Mouse (Mus musculus) CH12.LX (cell line): ENCODE measurements around the gene Gm11037. TPM values are rescaled to one million over a fixed set of nuclear protein-coding genes. Genes with fewer than 3 reads are reported as not detected.

Experiments
- DNase-seq: peaks from one replicate; pipeline ENCODE4 v3.0.0-alpha.2; 2013; ENCODE audit errors: extremely low read depth
- H3K27ac ChIP-seq: 2 replicates; pipeline ENCODE4 v1.5.1; 2012; ENCODE audit warnings: low read depth, mild to moderate bottlenecking, control low read depth, moderate library complexity; ENCODE audit not compliant: insufficient read depth
- H3K27me3 ChIP-seq: replicated peaks from 2 replicates; pipeline ENCODE3; 2012; ENCODE audit warnings: inconsistent platforms
- H3K36me3 ChIP-seq, 2 experiments: replicated peaks in 1 of 2; 2 replicates each; pipeline versions ENCODE3 to v1.6.1; 2012; ENCODE audit warnings: inconsistent platforms in 1 of 2, low read length in 1 of 2, mild to moderate bottlenecking in 1 of 2, mixed read lengths in 1 of 2, moderate library complexity in 1 of 2; ENCODE audit not compliant: control insufficient read depth in 1 of 2, insufficient read depth in 1 of 2
- H3K4me1 ChIP-seq, 2 experiments: 2 replicates each; pipeline ENCODE4 v1.6.1; 2012; ENCODE audit warnings: inconsistent platforms in 1 of 2, moderate library complexity in 1 of 2; ENCODE audit not compliant: insufficient read depth in 2 of 2, control insufficient read depth in 1 of 2
- H3K4me2 ChIP-seq: 2 replicates; pipeline ENCODE4 v1.6.1; 2012; ENCODE audit warnings: low read depth, mild to moderate bottlenecking, control low read depth; ENCODE audit not compliant: poor library complexity, insufficient read depth, severe bottlenecking
- H3K4me3 ChIP-seq, 3 experiments: fragments of 150-350 bp in 1 of 3; sonication (generic) in 1 of 3; replicated peaks in 1 of 3; 2 replicates each; pipeline versions ENCODE3 to v1.5.1; 2011 to 2012; ENCODE audit warnings: low read depth in 2 of 3, low read length in 2 of 3, mild to moderate bottlenecking in 2 of 3, moderate library complexity in 2 of 3, control low read depth in 1 of 3, improper control_type of control experiment in 1 of 3, inconsistent platforms in 1 of 3, mixed read lengths in 1 of 3; ENCODE audit not compliant: poor library complexity in 1 of 3
- H3K79me2 ChIP-seq: replicated peaks from 2 replicates; pipeline ENCODE4 v1.6.1; 2012; ENCODE audit warnings: mild to moderate bottlenecking, moderate library complexity; ENCODE audit not compliant: control insufficient read depth, poor library complexity, insufficient read depth, severe bottlenecking; ENCODE audit errors: extremely low read depth
- H3K9ac ChIP-seq: 2 replicates; pipeline ENCODE4 v1.6.1; 2012; ENCODE audit warnings: low read depth, mild to moderate bottlenecking, control low read depth, moderate library complexity; ENCODE audit not compliant: insufficient read depth
- H3K9me3 ChIP-seq: replicated peaks from 2 replicates; pipeline ENCODE3; 2012; ENCODE audit warnings: low read length, inconsistent platforms, mixed read lengths
- BHLHE40 ChIP-seq: IDR thresholded peaks from 2 replicates; pipeline ENCODE4 v1.6.1; 2011; ENCODE audit warnings: mild to moderate bottlenecking, low read depth, low read length, improper control_type of control experiment
- CHD1 ChIP-seq: IDR thresholded peaks from 2 replicates; pipeline ENCODE4 v1.6.1; 2012; ENCODE audit warnings: low read depth, low read length, improper control_type of control experiment, inconsistent platforms
- CHD2 ChIP-seq: IDR thresholded peaks from 2 replicates; pipeline ENCODE4 v1.6.1; 2011; ENCODE audit warnings: low read length, improper control_type of control experiment
- CTCF ChIP-seq, 2 experiments: IDR thresholded peaks in 1 of 2; conservative IDR thresholded peaks in 1 of 2; 2 replicates each; pipeline ENCODE4 v1.5.1; 2011 to 2012; ENCODE audit warnings: low read depth in 2 of 2, low read length in 2 of 2, improper control_type of control experiment in 1 of 2, inconsistent platforms in 1 of 2, mild to moderate bottlenecking in 1 of 2, moderate library complexity in 1 of 2
- EP300 ChIP-seq: IDR thresholded peaks from 2 replicates; pipeline ENCODE4 v1.6.1; 2011; ENCODE audit warnings: low read length, improper control_type of control experiment
- ETS1 ChIP-seq: conservative IDR thresholded peaks from 2 replicates; pipeline ENCODE4 v1.6.1; 2012; ENCODE audit warnings: low read depth, mild to moderate bottlenecking, inconsistent platforms, low read length, improper control_type of control experiment, moderate library complexity
- GABPA ChIP-seq: IDR thresholded peaks from 2 replicates; pipeline ENCODE4 v1.6.1; 2012; ENCODE audit warnings: low read depth, low read length, improper control_type of control experiment, inconsistent platforms; ENCODE audit not compliant: insufficient replicate concordance
- HCFC1 ChIP-seq: IDR thresholded peaks from 2 replicates; pipeline ENCODE4 v1.6.1; 2012; ENCODE audit warnings: low read depth, mild to moderate bottlenecking, inconsistent platforms, low read length, improper control_type of control experiment
- JUN ChIP-seq: IDR thresholded peaks from 2 replicates; pipeline ENCODE4 v1.6.1; 2011; ENCODE audit warnings: low read depth, mild to moderate bottlenecking, low read length, improper control_type of control experiment, moderate library complexity; ENCODE audit not compliant: insufficient read depth
- JUND ChIP-seq: conservative IDR thresholded peaks from 2 replicates; pipeline ENCODE4 v1.6.1; 2011; ENCODE audit warnings: low read depth, low read length, improper control_type of control experiment
- KAT2A ChIP-seq: IDR thresholded peaks from 2 replicates; pipeline ENCODE4 v1.6.1; 2012; ENCODE audit warnings: low read length, improper control_type of control experiment, inconsistent platforms; ENCODE audit not compliant: insufficient replicate concordance
- MAFK ChIP-seq: IDR thresholded peaks from 2 replicates; pipeline ENCODE4 v1.6.1; 2011; ENCODE audit warnings: low read length, improper control_type of control experiment; ENCODE audit not compliant: insufficient replicate concordance
- MAX ChIP-seq: IDR thresholded peaks from 2 replicates; pipeline ENCODE4 v1.6.1; 2011; ENCODE audit warnings: low read length, improper control_type of control experiment
- MEF2A ChIP-seq: IDR thresholded peaks from 2 replicates; pipeline ENCODE4 v1.6.1; 2014; ENCODE audit warnings: low read depth, mild to moderate bottlenecking, inconsistent platforms, low read length, improper control_type of control experiment, borderline replicate concordance
- NELFE ChIP-seq: IDR thresholded peaks from 2 replicates; pipeline ENCODE4 v1.6.1; 2011; ENCODE audit warnings: low read depth, low read length, improper control_type of control experiment
- NRF1 ChIP-seq: IDR thresholded peaks from 2 replicates; pipeline ENCODE4 v1.6.1; 2014; ENCODE audit warnings: low read depth, mild to moderate bottlenecking, inconsistent platforms, low read length, improper control_type of control experiment, moderate library complexity
- PAX5 ChIP-seq: IDR thresholded peaks from 2 replicates; pipeline ENCODE4 v1.6.1; 2012; ENCODE audit warnings: low read length, inconsistent platforms, mixed read lengths
- POLR2A ChIP-seq: IDR thresholded peaks from 2 replicates; pipeline ENCODE4 v1.6.1; 2011; ENCODE audit warnings: low read depth, mild to moderate bottlenecking, improper control_type of control experiment, low read length
- POLR2AphosphoS2 ChIP-seq: IDR thresholded peaks from 2 replicates; pipeline ENCODE4 v1.6.1; 2011; ENCODE audit warnings: low read depth, low read length, improper control_type of control experiment
- RAD21 ChIP-seq: IDR thresholded peaks from 2 replicates; pipeline ENCODE4 v1.6.1; 2011; ENCODE audit warnings: low read depth, mild to moderate bottlenecking, low read length, improper control_type of control experiment, moderate library complexity
- RCOR1 ChIP-seq: conservative IDR thresholded peaks from 2 replicates; pipeline ENCODE4 v1.6.1; 2012; ENCODE audit warnings: low read depth, mild to moderate bottlenecking, inconsistent platforms, low read length, improper control_type of control experiment
- SIN3A ChIP-seq: IDR thresholded peaks from 2 replicates; pipeline ENCODE4 v1.6.1; 2012; ENCODE audit warnings: low read length, improper control_type of control experiment, inconsistent platforms
- SMC3 ChIP-seq: IDR thresholded peaks from 2 replicates; pipeline ENCODE4 v1.6.1; 2011; ENCODE audit warnings: low read depth, low read length, improper control_type of control experiment
- TBP ChIP-seq: conservative IDR thresholded peaks from 2 replicates; pipeline ENCODE4 v1.6.1; 2011; ENCODE audit warnings: low read depth, low read length, improper control_type of control experiment
- UBTF ChIP-seq: IDR thresholded peaks from 2 replicates; pipeline ENCODE4 v1.6.1; 2012; ENCODE audit warnings: low read depth, mild to moderate bottlenecking, inconsistent platforms, low read length, improper control_type of control experiment, moderate library complexity
- USF1 ChIP-seq: IDR thresholded peaks from 2 replicates; pipeline ENCODE4 v1.6.1; 2014; ENCODE audit warnings: low read depth, mild to moderate bottlenecking, inconsistent platforms, low read length, improper control_type of control experiment
- USF2 ChIP-seq: conservative IDR thresholded peaks from 2 replicates; pipeline ENCODE4 v1.6.1; 2011; ENCODE audit warnings: low read depth, low read length, improper control_type of control experiment
- ZC3H11A ChIP-seq: IDR thresholded peaks from 2 replicates; pipeline ENCODE4 v1.6.1; 2012; ENCODE audit warnings: low read depth, mild to moderate bottlenecking, inconsistent platforms, low read length, improper control_type of control experiment
- ZKSCAN1 ChIP-seq: IDR thresholded peaks from 2 replicates; pipeline ENCODE4 v1.6.1; 2012; ENCODE audit warnings: low read depth, inconsistent platforms, low read length, improper control_type of control experiment, borderline replicate concordance
- ZMIZ1 ChIP-seq: IDR thresholded peaks from 2 replicates; pipeline ENCODE4 v1.6.1; 2012; ENCODE audit warnings: low read depth, mild to moderate bottlenecking, inconsistent platforms, low read length, improper control_type of control experiment
- ZNF384 ChIP-seq: IDR thresholded peaks from 2 replicates; pipeline ENCODE4 v1.6.1; 2012; ENCODE audit warnings: low read depth, low read length, improper control_type of control experiment, inconsistent platforms
- dilution Hi-C: fragments of 300-500 bp; cut with MboI; formaldehyde crosslinking; loops from 2 replicates; pipeline ENCODE4 v1.14.3; 2020; ENCODE audit warnings: low sequenced_read_pairs; ENCODE audit not compliant: extremely low pct_unique_long_range_greater_than_20kb, extremely low pct_ligation_motif_present
- in situ Hi-C: fragments of 300-500 bp; cut with MboI; formaldehyde crosslinking; loops from 3 replicates; pipeline ENCODE4 v1.14.3; 2019; ENCODE audit warnings: low sequenced_read_pairs, low pct_ligation_motif_present, low pct_unique_long_range_greater_than_20kb, mixed read lengths
- polyA plus RNA-seq: library from polyadenylated mRNA; unstranded; fragments of >175 nt; gene quantifications from 2 replicates; pipeline ENCODE4 v1.2.1, GENCODE M21; 2012; ENCODE audit warnings: low read depth; ENCODE audit not compliant: insufficient read length
- total RNA-seq, 2 experiments: library from RNA; depleted of rRNA; stranded (reverse); fragments of 300-350 nt in 1 of 2; fragments of >200 nt in 1 of 2; gene quantifications; 2 replicates each; pipeline ENCODE4 v1.2.3; 2012 to 2014

Gm11037 gene
- total and polyA plus RNA-seq, 3 experiments, result not detected

- no peaks in the 10 kb centered on the region for H3K9me3 ChIP-seq
- H3K79me2 ChIP-seq, result no peaks in the 10 kb centered on the region
- in situ Hi-C loops, result no loop called here
- H3K4me2 ChIP-seq, result peak overlapping the region; percentile 78
- peaks cover 16 to 30% of the 10 kb centered on the region in 2 experiments for H3K4me1 ChIP-seq
- H3K4me3 ChIP-seq, result peak overlapping the region; percentile 57 to 96 (median 69)
- H3K27ac ChIP-seq, result peak overlapping the region; percentile 28
- peaks cover 0 to 24% of the 10 kb centered on the region in 2 experiments for H3K36me3 ChIP-seq
- dilution Hi-C loops, result no loop called here
- H3K9ac ChIP-seq, result peak overlapping the region; percentile 89
- H3K27me3 ChIP-seq, result no peaks in the 10 kb centered on the region
- DNase-seq, result peak; percentile 57
- TF ChIP-seq TBP (no peak), SIN3A (0 out of 2 replicates have a peak, but pooled peaks have one; percentile 34), RAD21 (no peak), MAFK (no peak), ZMIZ1 (no peak), UBTF (no peak)
These were observed 46.1 kb downstream of the Gm11037 start for GRCm38 (mm10) chr2:131179246-131179886.

- Histone ChIP-seq H3K4me3 (peak within 1 kb of the TSS; percentile 57 to 96 (median 69)), H3K27ac (peak within 1 kb of the TSS; percentile 28), H3K9me3 (no peaks in the 10 kb centered on the region), H3K4me1 (peaks cover 14 to 25% of the 10 kb centered on the region in 2 experiments), H3K9ac (peak within 1 kb of the TSS; percentile 89), H3K79me2 (no peaks in the 10 kb centered on the region), H3K27me3 (no peaks in the 10 kb centered on the region), H3K4me2 (peak within 1 kb of the TSS; percentile 78), H3K36me3 (peaks cover 0 to 24% of the 10 kb centered on the region in 2 experiments)
- dilution Hi-C loops (no loop called here), in situ Hi-C loops (no loop called here)
- DNase-seq, result peak; percentile 59
- TF ChIP-seq ZMIZ1 (no peak), MAX (peak; percentile 57; the same call in 1 of the 2 replicates), MEF2A (no peak), KAT2A (no peak), USF2 (no peak), UBTF (no peak), NRF1 (no peak; the same call in none of the 2 replicates), JUND (no peak), POLR2AphosphoS2 (no peak), BHLHE40 (no peak), MAFK (no peak), CHD2 (peak; percentile 82), SIN3A (no peak), TBP (no peak), JUN (no peak), PAX5 (no peak), RCOR1 (no peak), POLR2A (peak; percentile 45; the same call in 1 of the 2 replicates), HCFC1 (no peak), ZKSCAN1 (no peak), SMC3 (peak; percentile 14), RAD21 (peak; percentile 45), USF1 (no peak), ETS1 (no peak), CTCF (conservative IDR thresholded peaks at IDR 0.05 in 1 of 2, IDR thresholded peaks at IDR 0.05 in 1 of 2; ENCODE audit: low read depth in 2 of 2, low read length in 2 of 2) (peak; percentile 27 to 66; a peak in 2 of 4 replicates), ZNF384 (no peak), NELFE (no peak), CHD1 (no peak), EP300 (no peak), GABPA (no peak), ZC3H11A (no peak)
These were observed 46.8 kb downstream of the Gm11037 start, which contains the start of gene Cenpb for GRCm38 (mm10) chr2:131179990-131180587. Cenpb (minus strand) TSS chr2:131180067.
